Mouse (Mus musculus): Measurements from ENCODE around the gene Mbip.

DNA sequence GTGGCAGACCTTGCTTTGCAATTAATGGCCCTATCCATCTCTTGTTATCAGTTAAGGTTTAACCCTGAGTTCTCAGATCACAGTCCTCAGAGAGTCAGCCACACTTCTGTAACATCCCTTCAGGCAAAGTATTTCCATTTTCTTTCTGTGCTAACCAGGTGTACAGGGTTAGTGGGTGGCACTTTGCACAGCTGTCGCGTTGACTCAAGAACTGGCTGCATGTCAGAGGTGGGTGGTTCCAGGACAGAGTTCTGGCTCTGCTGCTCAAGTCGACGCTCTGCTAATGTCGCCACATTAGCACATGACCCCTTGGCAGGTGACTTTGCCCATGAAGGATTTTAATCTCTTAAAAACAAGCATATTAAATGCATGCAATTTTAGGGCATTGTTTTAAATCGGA is 39.9 kb downstream of the Mbip start:
- TF ChIP-seq CTCF (IDR thresholded peaks at IDR 0.05; ENCODE audit: borderline replicate concordance, insufficient read depth, low read length) = no peak
- TF ChIP-seq POLR2A (IDR thresholded peaks at IDR 0.05; ENCODE audit: low read depth, low read length) = no peak
